Mouse (Mus musculus): Measurements from ENCODE around the gene Ifrd2. TPM values are rescaled to one million over a fixed set of nuclear protein-coding genes. Genes with fewer than 3 reads are reported as not detected.
A peak's percentile ranks its signal among the peaks of the same experiment; 100 is the strongest.

Gene Ifrd2
- polyA plus RNA-seq, 1 experiment from 2014 or later = 16.5 TPM

DNA sequence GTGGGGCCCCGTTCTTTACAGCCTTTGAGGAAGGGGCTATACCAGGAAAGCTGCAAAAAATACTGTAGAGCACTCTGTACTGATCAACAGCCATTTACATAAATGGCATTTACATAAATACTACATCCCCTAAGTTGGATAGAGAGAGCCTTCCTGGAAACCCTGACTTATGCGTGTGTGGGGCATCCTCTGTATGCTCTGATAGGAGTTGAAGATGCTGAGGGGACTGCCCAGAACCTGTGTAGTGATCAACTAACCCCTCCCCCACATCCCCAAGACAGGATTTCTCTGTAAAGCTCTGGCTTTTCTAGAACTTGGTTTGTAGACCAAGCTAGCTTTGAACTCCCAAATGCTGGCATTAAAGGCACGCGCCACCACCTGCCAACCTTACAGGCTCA lies 22.0 kb downstream of the Ifrd2 start:
- DNase-seq (ENCODE audit: low spot score) (no peak), ATAC-seq (ENCODE audit: low FRiP score) (no peak)
- Histone ChIP-seq H3K4me1 (replicated peaks; ENCODE audit: control insufficient read depth, insufficient read depth, low read length) (peaks cover 28% of the 10 kb centered on the region), H3K4me2 (replicated peaks) (no peak overlapping the region), H3K4me3 (replicated peaks; ENCODE audit: low read length) (no peak overlapping the region), H3K36me3 (replicated peaks; ENCODE audit: control insufficient read depth, insufficient read depth) (peaks cover 9% of the 10 kb centered on the region), H3K27ac (no peak overlapping the region), H3K27me3 (ENCODE audit: control insufficient read depth, insufficient read depth, low read length) (no peaks in the 10 kb centered on the region), H3K9ac (no peak overlapping the region), H3K9me3 (ENCODE audit: control insufficient read depth, low read length) (no peaks in the 10 kb centered on the region)
- WGBS = 77% methylated on average over 4 of the region's 4 CpGs

DNA sequence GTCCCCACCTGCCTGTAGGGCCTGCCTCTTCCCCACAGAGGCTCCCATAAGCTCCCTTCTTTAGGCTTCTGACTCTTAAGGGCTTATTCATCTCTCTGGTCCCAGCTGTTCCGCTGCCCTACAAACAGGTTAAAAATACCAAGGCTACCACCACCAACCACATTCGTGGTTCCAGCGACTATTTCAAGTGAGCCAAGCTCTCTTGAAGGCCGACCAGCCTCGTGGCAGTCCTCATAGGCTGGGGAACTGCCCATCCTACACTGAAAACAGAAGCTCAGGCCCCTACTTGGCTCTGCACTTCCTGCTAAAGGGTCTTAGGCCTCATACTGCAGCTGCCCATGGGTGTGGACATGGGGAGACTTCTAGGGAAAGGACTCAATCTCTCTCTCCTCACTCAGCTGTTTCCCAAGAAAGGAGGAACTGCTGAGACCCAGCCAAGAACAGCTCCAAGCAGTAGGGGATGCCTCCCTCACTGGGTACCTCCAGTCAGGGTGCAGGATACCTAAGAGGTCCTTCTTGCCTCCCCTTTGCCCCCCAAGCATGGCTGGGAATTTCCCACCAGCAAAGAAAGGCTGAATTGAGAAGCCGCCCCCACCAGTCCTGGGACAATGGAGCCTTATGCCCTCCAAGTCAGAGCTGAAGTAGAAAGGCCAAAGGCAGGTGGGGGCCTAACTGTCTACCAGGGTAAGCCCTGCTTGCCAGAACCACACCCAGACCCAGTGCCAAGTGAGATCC lies 24.2 kb downstream of the Ifrd2 start:
- Histone ChIP-seq H3K9me3 (ENCODE audit: control insufficient read depth, low read length) (no peaks in the 10 kb centered on the region), H3K4me2 (replicated peaks) (peak overlapping the region; percentile 75), H3K9ac (peak overlapping the region; percentile 86), H3K27ac (peak overlapping the region; percentile 100), H3K27me3 (ENCODE audit: control insufficient read depth, insufficient read depth, low read length) (no peaks in the 10 kb centered on the region), H3K4me3 (replicated peaks; ENCODE audit: low read length) (peak overlapping the region; percentile 34), H3K36me3 (replicated peaks; ENCODE audit: control insufficient read depth, insufficient read depth) (peaks cover 31% of the 10 kb centered on the region), H3K4me1 (replicated peaks; ENCODE audit: control insufficient read depth, insufficient read depth, low read length) (peaks cover 19% of the 10 kb centered on the region)
- DNase-seq (ENCODE audit: low spot score) (no peak), ATAC-seq (ENCODE audit: low FRiP score) (no peak)
- 75% methylated on average over 6 of the region's 6 CpGs for WGBS

DNA sequence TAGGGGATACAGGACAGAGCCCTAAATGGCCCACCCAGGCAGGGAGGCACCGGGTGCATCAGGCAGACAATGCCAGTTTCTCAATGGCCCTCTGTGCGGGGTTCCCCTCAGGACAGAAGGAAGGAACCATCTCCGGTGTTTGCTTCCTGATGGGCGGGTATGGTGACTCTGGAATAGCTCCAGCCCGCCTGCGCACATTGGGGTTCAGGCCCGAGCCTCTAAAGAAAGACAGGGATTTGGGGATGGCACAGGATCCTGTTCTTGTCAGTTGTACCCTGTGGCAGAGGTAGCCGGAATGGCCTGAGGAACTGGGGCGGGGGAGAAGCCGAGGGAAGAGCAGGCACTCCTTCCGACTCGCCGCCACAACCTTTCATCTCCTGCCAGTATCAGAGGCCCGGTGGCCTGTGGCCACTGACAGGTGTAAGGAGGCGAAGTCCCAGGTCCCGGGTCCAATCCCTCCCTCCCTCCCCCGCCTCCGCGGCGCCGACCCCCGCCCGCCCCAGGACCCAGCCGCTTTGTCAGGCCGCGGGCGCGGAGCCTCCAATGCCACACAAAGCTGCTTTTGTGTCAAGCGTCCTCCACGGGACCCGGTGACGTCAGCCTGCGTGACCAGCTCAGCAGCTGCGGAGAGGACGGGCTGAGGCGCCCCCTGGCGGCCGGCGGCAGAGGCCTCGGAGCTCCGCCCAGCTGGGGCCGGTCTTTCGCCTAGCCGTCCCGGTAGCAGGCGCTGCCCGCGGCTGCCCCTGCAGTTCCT lies 24.9 kb downstream of the Ifrd2 start:
- Histone ChIP-seq H3K4me1 (replicated peaks; ENCODE audit: control insufficient read depth, insufficient read depth, low read length) (peaks cover 12% of the 10 kb centered on the region), H3K4me3 (replicated peaks; ENCODE audit: low read length) (peak overlapping the region; percentile 34), H3K27ac (peak overlapping the region; percentile 100), H3K9me3 (ENCODE audit: control insufficient read depth, low read length) (no peaks in the 10 kb centered on the region), H3K9ac (peak overlapping the region; percentile 86), H3K36me3 (replicated peaks; ENCODE audit: control insufficient read depth, insufficient read depth) (peaks cover 37% of the 10 kb centered on the region), H3K27me3 (ENCODE audit: control insufficient read depth, insufficient read depth, low read length) (no peaks in the 10 kb centered on the region), H3K4me2 (replicated peaks) (peak overlapping the region; percentile 75)
- WGBS = under 1% methylated on average over 45 of the region's 48 CpGs
- ATAC-seq (ENCODE audit: low FRiP score) (peak; percentile 95), DNase-seq (ENCODE audit: low spot score) (peak; percentile 99)

DNA sequence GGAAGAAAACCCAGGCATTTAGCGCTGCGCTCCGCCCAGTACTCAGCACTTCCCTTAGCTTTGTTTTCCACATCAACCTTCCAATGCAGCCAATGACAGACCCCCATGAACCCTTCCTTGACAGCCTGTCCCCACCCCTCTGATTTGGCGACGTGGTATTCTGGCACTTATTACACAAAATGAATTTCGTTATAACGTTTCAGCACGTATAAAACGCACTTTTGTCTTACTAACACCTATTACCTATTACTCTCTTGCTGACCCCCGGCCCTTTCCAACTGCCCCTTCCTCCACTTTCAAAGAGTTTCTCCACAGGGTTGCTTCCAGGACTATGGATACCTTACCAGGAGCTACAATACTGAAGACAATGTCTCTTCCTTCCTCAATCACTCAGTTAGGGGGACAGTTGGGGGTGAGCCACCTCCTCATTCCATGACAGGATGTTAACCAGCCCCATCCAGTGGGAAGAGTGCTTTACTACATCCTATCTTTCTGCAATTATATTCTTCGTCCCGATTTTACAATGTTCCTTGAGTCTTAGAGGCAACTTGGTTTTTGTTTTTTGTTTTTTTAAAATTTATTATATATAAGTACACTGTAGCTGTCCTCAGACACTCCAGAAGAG lies 25.6 kb downstream of the Ifrd2 start:
- Histone ChIP-seq H3K27ac (peak overlapping the region; percentile 100), H3K4me2 (replicated peaks) (peak overlapping the region; percentile 75), H3K27me3 (ENCODE audit: control insufficient read depth, insufficient read depth, low read length) (no peaks in the 10 kb centered on the region), H3K9ac (peak overlapping the region; percentile 86), H3K36me3 (replicated peaks; ENCODE audit: control insufficient read depth, insufficient read depth) (peaks cover 44% of the 10 kb centered on the region), H3K9me3 (ENCODE audit: control insufficient read depth, low read length) (no peaks in the 10 kb centered on the region), H3K4me3 (replicated peaks; ENCODE audit: low read length) (peak overlapping the region; percentile 34), H3K4me1 (replicated peaks; ENCODE audit: control insufficient read depth, insufficient read depth, low read length) (peaks cover 12% of the 10 kb centered on the region)
- ATAC-seq (ENCODE audit: low FRiP score) (no peak), DNase-seq (ENCODE audit: low spot score) (no peak)
- WGBS = 12% methylated on average over 12 of the region's 12 CpGs

DNA sequence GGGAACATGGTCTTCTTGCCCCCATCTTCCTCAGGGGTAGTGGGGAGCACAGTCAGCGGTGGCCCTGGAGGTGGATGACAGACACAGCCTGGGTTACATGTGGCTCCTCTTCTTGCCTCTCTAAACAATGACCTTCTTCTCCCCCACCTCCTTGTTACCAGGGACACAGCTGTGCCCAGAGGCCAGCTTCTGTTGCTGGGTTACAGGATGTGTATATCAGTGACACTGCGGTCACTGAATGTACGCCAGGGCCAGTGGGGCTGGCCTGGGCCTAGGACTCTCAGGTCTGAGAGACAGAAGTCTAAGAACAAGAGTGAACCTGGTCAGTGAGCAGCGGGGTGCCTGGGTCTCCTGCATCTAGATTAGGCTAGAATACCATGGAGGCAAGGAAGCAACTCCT lies 27.6 kb downstream of the Ifrd2 start:
- H3K9me3 ChIP-seq (ENCODE audit: control insufficient read depth, low read length) = no peaks in the 10 kb centered on the region
- no peak overlapping the region for H3K9ac ChIP-seq
- ATAC-seq (ENCODE audit: low FRiP score) = no peak
- H3K36me3 ChIP-seq (replicated peaks; ENCODE audit: control insufficient read depth, insufficient read depth) = peaks cover 63% of the 10 kb centered on the region
- DNase-seq (ENCODE audit: low spot score) = no peak
- WGBS = 43% methylated on average over 4 of the region's 4 CpGs
- H3K27me3 ChIP-seq (ENCODE audit: control insufficient read depth, insufficient read depth, low read length) = no peaks in the 10 kb centered on the region
- no peak overlapping the region for H3K4me2 ChIP-seq (replicated peaks)
- no peak overlapping the region for H3K4me3 ChIP-seq (replicated peaks; ENCODE audit: low read length)
- no peak overlapping the region for H3K27ac ChIP-seq
- H3K4me1 ChIP-seq (replicated peaks; ENCODE audit: control insufficient read depth, insufficient read depth, low read length) = peaks cover 19% of the 10 kb centered on the region

DNA sequence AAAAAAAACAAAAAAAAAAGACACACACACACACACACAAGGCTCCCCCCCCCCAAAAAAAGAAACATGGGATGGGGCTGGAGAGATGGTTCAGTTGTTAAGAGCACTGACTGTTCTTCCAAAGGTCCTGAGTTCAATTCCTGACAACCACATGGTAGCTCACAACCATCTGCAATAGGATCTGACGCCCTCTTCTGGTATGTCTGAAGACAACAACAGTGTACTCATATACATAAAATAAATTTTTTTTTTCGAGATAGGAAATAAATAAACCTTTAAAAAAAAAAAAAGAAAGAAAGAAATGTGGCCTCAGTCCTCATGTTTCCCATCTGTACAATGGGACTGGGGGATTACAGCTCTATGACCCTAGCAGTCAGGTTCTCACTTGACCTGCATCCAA lies 30.0 kb downstream of the Ifrd2 start:
- peaks cover 73% of the 10 kb centered on the region for H3K36me3 ChIP-seq (replicated peaks; ENCODE audit: control insufficient read depth, insufficient read depth)
- H3K4me2 ChIP-seq (replicated peaks) = no peak overlapping the region
- DNase-seq (ENCODE audit: low spot score) (no peak), ATAC-seq (ENCODE audit: low FRiP score) (no peak)
- H3K9ac ChIP-seq = no peak overlapping the region
- WGBS = 92% methylated on average over 2 of the region's 2 CpGs
- H3K4me3 ChIP-seq (replicated peaks; ENCODE audit: low read length) = no peak overlapping the region
- H3K9me3 ChIP-seq (ENCODE audit: control insufficient read depth, low read length) = no peaks in the 10 kb centered on the region
- H3K27ac ChIP-seq = no peak overlapping the region
- no peaks in the 10 kb centered on the region for H3K27me3 ChIP-seq (ENCODE audit: control insufficient read depth, insufficient read depth, low read length)
- peaks cover 8% of the 10 kb centered on the region; the same call in 1 of the 2 replicates for H3K4me1 ChIP-seq (replicated peaks; ENCODE audit: control insufficient read depth, insufficient read depth, low read length)

DNA sequence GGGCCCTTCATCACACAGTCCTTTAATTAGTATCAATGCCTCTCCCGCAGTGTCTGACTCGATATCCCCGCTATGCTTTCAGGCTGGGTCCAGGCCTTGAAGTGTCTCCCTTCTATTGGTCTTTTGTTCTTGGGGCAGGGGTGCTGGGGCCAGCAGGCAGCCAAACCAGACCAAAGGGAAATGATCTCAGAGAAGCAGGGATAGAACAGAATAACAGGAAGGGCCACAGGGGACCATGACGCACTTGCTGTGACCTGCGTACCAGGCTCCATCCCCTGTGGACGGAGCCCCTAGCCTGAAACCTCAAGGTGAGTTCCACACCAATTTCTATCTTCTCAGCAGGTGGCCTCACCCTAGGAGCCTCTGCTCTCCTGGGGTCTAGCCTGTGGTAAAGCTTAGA lies 30.7 kb downstream of the Ifrd2 start:
- Histone ChIP-seq H3K27ac (no peak overlapping the region), H3K36me3 (replicated peaks; ENCODE audit: control insufficient read depth, insufficient read depth) (peaks cover 78% of the 10 kb centered on the region), H3K4me2 (replicated peaks) (no peak overlapping the region), H3K4me3 (replicated peaks; ENCODE audit: low read length) (no peak overlapping the region), H3K9me3 (ENCODE audit: control insufficient read depth, low read length) (no peaks in the 10 kb centered on the region), H3K4me1 (replicated peaks; ENCODE audit: control insufficient read depth, insufficient read depth, low read length) (peaks cover 7% of the 10 kb centered on the region; the same call in 1 of the 2 replicates), H3K27me3 (ENCODE audit: control insufficient read depth, insufficient read depth, low read length) (no peaks in the 10 kb centered on the region), H3K9ac (no peak overlapping the region)
- no peak for DNase-seq (ENCODE audit: low spot score)
- ATAC-seq (ENCODE audit: low FRiP score) = no peak
- 92% methylated on average over 6 of the region's 6 CpGs for WGBS

DNA sequence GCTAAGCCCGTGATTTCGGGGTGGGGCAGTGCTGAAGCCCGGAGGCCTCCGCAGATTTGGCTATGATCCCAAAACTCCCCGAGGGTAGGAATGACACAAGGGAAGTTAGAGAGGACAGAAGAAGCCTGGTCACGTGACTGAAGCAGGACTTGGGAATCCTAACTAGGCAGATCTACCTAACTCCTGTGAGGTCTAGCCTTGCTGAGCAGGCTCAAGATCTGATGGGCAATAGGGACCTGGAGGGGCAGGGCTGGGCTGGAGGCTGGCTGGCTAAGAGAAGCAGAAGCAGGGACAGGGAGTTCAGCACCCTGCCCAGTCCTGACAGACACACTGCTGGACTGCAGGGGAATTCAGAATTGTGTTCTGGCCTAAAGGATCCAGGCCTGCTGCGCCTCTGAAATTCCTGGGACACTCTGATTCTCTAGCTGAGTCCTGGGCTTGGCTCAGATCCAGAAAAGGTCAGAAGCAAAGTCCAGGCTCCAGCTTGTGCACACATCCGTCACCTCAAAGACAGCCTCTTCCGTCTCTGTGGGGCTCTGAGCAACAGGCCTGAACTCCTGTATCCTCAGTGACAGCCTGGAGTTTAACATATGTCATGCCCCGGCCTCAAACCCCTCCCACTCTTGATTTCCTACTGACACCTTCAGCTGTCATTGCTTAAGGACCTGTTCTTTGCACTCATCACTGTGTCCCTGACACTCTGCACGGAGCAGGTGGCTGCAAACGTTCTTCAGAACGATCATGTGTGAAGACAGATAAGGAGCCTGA lies 31.5 kb downstream of the Ifrd2 start:
- Histone ChIP-seq H3K4me2 (replicated peaks) (no peak overlapping the region), H3K36me3 (replicated peaks; ENCODE audit: control insufficient read depth, insufficient read depth) (peaks cover 74% of the 10 kb centered on the region), H3K9me3 (ENCODE audit: control insufficient read depth, low read length) (no peaks in the 10 kb centered on the region), H3K4me1 (replicated peaks; ENCODE audit: control insufficient read depth, insufficient read depth, low read length) (peaks cover 7% of the 10 kb centered on the region; the same call in 1 of the 2 replicates), H3K27me3 (ENCODE audit: control insufficient read depth, insufficient read depth, low read length) (no peaks in the 10 kb centered on the region), H3K4me3 (replicated peaks; ENCODE audit: low read length) (no peak overlapping the region), H3K9ac (no peak overlapping the region), H3K27ac (peak overlapping the region; percentile 66)
- WGBS = 49% methylated on average over 13 of the region's 13 CpGs
- no peak for DNase-seq (ENCODE audit: low spot score)
- ATAC-seq (ENCODE audit: low FRiP score) = no peak; the same call in 1 of the 2 replicates

DNA sequence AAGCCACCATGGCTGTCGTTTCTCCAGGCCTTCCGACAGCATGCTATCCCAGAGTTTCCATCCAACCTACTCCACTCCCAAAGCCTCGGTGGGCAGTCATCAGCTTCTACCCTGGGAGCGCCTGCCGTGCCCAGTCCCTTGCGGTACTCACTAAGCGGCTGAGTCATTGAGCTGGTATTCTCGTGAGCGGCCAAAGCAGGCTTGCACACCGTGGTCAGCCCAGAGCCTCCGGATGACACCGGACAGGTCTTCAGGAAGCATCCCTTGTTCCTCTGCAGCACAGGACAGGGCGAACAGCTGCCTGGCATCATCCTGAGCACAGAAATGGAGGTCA lies 32.1 kb downstream of the Ifrd2 start:
- Histone ChIP-seq H3K4me3 (replicated peaks; ENCODE audit: low read length) (no peak overlapping the region), H3K4me2 (replicated peaks) (no peak overlapping the region), H3K9me3 (ENCODE audit: control insufficient read depth, low read length) (no peaks in the 10 kb centered on the region), H3K27ac (peak overlapping the region; percentile 66), H3K36me3 (replicated peaks; ENCODE audit: control insufficient read depth, insufficient read depth) (peaks cover 71% of the 10 kb centered on the region), H3K9ac (no peak overlapping the region), H3K27me3 (ENCODE audit: control insufficient read depth, insufficient read depth, low read length) (no peaks in the 10 kb centered on the region), H3K4me1 (replicated peaks; ENCODE audit: control insufficient read depth, insufficient read depth, low read length) (peaks cover 7% of the 10 kb centered on the region; the same call in 1 of the 2 replicates)
- no peak for DNase-seq (ENCODE audit: low spot score)
- WGBS = 75% methylated on average over 13 of the region's 13 CpGs
- ATAC-seq (ENCODE audit: low FRiP score) = no peak

Data from hindbrain, embryonic 14.5 days (tissue).